Mouse (Mus musculus) stomach, embryonic 16.5 days (tissue): ENCODE measurements around the gene Tmem269. TPM values are rescaled to one million over a fixed set of nuclear protein-coding genes. Genes with fewer than 3 reads are reported as not detected.

Experiments
- ATAC-seq: fragments of 200-750 bp; cut with Nextera tagmentation; 2 replicates; pipeline ENCODE4 v1.8.0; 2017; ENCODE audit warnings: moderate number of reproducible peaks, moderate TSS enrichment; ENCODE audit not compliant: insufficient read depth, low FRiP score
- H3K27ac ChIP-seq: fragments of 300-500 bp; sonication (generic); 2 replicates; pipeline ENCODE4 v1.5.1; 2014; ENCODE audit warnings: low read length
- H3K27me3 ChIP-seq: fragments of 300-500 bp; sonication (generic); 2 replicates; pipeline ENCODE4 v1.6.1; 2014; ENCODE audit warnings: low read length, control low read depth, mixed read lengths; ENCODE audit not compliant: control insufficient read depth, insufficient read depth
- H3K36me3 ChIP-seq: fragments of 300-500 bp; sonication (generic); 2 replicates; pipeline ENCODE4 v1.6.1; 2014; ENCODE audit warnings: low read length; ENCODE audit not compliant: control insufficient read depth, insufficient read depth
- H3K4me1 ChIP-seq: fragments of 300-500 bp; sonication (generic); 2 replicates; pipeline ENCODE4 v1.6.1; 2014; ENCODE audit warnings: low read length, control low read depth, mixed read lengths; ENCODE audit not compliant: control insufficient read depth, insufficient read depth
- H3K4me2 ChIP-seq: fragments of 300-500 bp; sonication (generic); 2 replicates; pipeline ENCODE4 v1.6.1; 2014; ENCODE audit warnings: low read depth, low read length, mixed read lengths
- H3K4me3 ChIP-seq: fragments of 300-500 bp; sonication (generic); replicated peaks from 2 replicates; pipeline ENCODE4 v1.5.1; 2014; ENCODE audit warnings: mild to moderate bottlenecking, low read length
- H3K9ac ChIP-seq: fragments of 300-500 bp; sonication (generic); 2 replicates; pipeline ENCODE4 v1.6.1; 2014; ENCODE audit warnings: low read length
- H3K9me3 ChIP-seq: fragments of 300-500 bp; sonication (generic); replicated peaks from 2 replicates; pipeline ENCODE4 v1.6.1; 2016; ENCODE audit warnings: low read length, control low read depth; ENCODE audit not compliant: control insufficient read depth
- WGBS: fragments of 180-500 bp; shearing (Covaris S2); extraction: QIAGEN DNeasy Blood & Tissue Kit; methylation state at CpG from one replicate; pipeline ENCODE4 v1.1.7; 2014; 5-methylcytosine and 5-hydroxymethylcytosine counted together
- polyA plus RNA-seq: library from polyadenylated mRNA; unstranded; fragments of >200 nt; fragmentation: Nextera tagmentation; extraction: Ambion mirVana; gene quantifications from 2 replicates; pipeline ENCODE4 v1.2.1, GENCODE M21; 2015

Gene Tmem269
- polyA plus RNA-seq, 1 experiment from 2014 or later = 0.10 TPM

DNA sequence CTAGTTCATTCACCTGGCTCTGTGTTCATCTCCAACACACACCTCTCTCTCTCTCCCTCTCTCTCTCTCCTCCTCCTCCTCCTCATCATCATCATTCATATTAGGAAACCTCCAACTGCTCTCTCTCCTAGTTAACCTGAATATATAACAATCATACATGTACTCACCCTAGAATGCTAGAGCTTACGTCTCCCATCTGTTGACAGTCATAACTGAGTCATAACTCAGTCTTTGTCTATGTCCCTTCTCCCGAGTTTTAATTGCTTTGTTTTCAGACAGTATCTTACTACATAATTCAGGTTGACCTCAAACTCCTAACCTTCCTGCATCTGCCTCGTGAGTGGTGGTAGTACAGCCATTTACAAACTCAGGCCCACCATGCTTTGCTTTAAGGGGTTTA, 26.7 kb downstream of the Tmem269 start:
- Histone ChIP-seq H3K9ac (no peak overlapping the region), H3K27me3 (no peaks in the 10 kb centered on the region), H3K4me3 (no peak overlapping the region), H3K36me3 (no peaks in the 10 kb centered on the region), H3K9me3 (no peaks in the 10 kb centered on the region), H3K4me1 (peaks cover 3% of the 10 kb centered on the region), H3K4me2 (no peak overlapping the region), H3K27ac (no peak overlapping the region)
- 53% methylated on average over 3 of the region's 3 CpGs for WGBS
- no peak for ATAC-seq

- ATAC-seq = no peak
- Histone ChIP-seq H3K27ac (no peak overlapping the region), H3K36me3 (no peaks in the 10 kb centered on the region), H3K4me2 (no peak overlapping the region), H3K9ac (no peak overlapping the region), H3K27me3 (no peaks in the 10 kb centered on the region), H3K9me3 (no peaks in the 10 kb centered on the region), H3K4me1 (no peaks in the 10 kb centered on the region), H3K4me3 (no peak overlapping the region)
- WGBS = 80% methylated on average over 8 of the region's 8 CpGs
Observed at GRCm38 (mm10) chr4:119190618-119191017, 27.4 kb downstream of the Tmem269 start.

- Histone ChIP-seq H3K4me3 (no peak within 1 kb of the TSS), H3K4me2 (no peak within 1 kb of the TSS), H3K4me1 (no peaks in the 10 kb centered on the region), H3K9me3 (no peaks in the 10 kb centered on the region), H3K27ac (no peak within 1 kb of the TSS), H3K9ac (no peak within 1 kb of the TSS; the same call in 1 of the 2 replicates), H3K27me3 (no peaks in the 10 kb centered on the region), H3K36me3 (no peaks in the 10 kb centered on the region)
- no peak for ATAC-seq
- 65% methylated on average over 6 of the region's 6 CpGs for WGBS
Observed at GRCm38 (mm10) chr4:119189864-119190263, 28.2 kb downstream of the Tmem269 start, which contains the start of gene Ermap. Ermap (minus strand) TSS chr4:119190011.

- no peak for ATAC-seq
- no peaks in the 10 kb centered on the region for H3K36me3 ChIP-seq
- no peak overlapping the region for H3K4me2 ChIP-seq
- no peak overlapping the region for H3K27ac ChIP-seq
- H3K27me3 ChIP-seq = no peaks in the 10 kb centered on the region
- no peaks in the 10 kb centered on the region for H3K9me3 ChIP-seq
- H3K9ac ChIP-seq = no peak overlapping the region; the same call in 1 of the 2 replicates
- no peaks in the 10 kb centered on the region for H3K4me1 ChIP-seq
- WGBS = 66% methylated on average over 6 of the region's 6 CpGs
- H3K4me3 ChIP-seq = no peak overlapping the region
Observed at GRCm38 (mm10) chr4:119189392-119189791, 28.6 kb downstream of the Tmem269 start.

DNA sequence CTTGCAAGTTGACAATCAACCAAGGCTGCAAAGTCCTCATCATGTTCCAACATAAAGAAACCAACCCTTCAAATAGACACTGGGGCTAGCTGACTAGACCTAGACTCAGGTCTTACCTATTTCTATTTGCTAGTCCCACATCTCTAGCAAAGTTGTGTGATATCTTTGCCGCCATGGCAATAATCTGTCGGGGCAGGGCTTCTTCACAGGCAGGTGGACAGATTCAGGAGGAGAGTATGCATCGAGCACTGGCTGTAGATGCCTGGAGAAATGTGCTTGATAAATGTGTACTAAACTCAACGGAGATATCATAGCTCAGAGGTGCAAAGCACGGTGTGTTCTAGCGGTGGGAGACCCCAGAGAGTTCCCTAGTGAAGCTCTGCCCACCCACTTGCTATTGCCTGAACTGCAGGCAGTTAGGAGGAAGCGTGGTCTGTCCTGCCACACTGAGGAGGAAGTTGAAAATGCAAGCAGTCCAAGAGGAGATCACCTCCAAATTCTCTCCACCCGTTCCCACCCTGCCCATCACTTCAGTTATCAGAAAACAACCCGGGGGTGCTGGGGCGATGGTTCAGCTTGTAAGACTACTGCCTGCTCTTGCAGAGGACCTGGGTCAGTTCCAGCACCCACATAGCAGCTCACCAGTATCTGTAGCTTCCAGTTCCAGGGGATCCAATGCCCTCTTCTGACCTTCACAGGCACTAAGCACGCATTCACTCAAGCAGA, 29.8 kb downstream of the Tmem269 start:
- WGBS = 36% methylated on average over 11 of the region's 11 CpGs
- no peaks in the 10 kb centered on the region for H3K9me3 ChIP-seq
- no peak overlapping the region for H3K27ac ChIP-seq
- H3K4me3 ChIP-seq = no peak overlapping the region
- no peak overlapping the region for H3K9ac ChIP-seq
- H3K27me3 ChIP-seq = no peaks in the 10 kb centered on the region
- no peak for ATAC-seq
- no peaks in the 10 kb centered on the region for H3K4me1 ChIP-seq
- no peaks in the 10 kb centered on the region for H3K36me3 ChIP-seq
- no peak overlapping the region for H3K4me2 ChIP-seq

DNA sequence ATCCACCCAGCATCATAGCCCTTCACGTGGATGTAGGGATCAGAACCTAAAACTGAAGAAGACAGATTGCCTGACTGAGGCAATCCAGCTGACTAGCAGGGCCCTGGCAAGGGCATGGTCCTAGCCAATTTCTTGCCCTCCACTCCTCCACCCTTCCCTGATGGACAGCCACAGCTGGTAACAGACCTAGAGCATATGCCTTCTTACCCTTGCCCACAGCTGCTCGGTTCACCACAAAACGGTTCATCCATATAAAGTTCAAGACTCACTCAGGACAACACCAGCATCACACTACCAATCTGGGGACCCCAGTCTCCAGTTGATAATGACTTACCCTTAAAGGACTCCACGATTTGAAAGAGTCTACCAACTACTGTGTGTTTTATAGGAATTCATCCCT, 32.2 kb downstream of the Tmem269 start:
- no peak for ATAC-seq
- H3K4me1 ChIP-seq = no peaks in the 10 kb centered on the region
- no peak overlapping the region for H3K4me2 ChIP-seq
- no peak overlapping the region for H3K27ac ChIP-seq
- 79% methylated on average over 4 of the region's 4 CpGs for whole genome bisulfite sequencing
- no peaks in the 10 kb centered on the region for H3K27me3 ChIP-seq
- H3K4me3 ChIP-seq = no peak overlapping the region
- H3K9ac ChIP-seq = no peak overlapping the region
- H3K36me3 ChIP-seq = no peaks in the 10 kb centered on the region
- H3K9me3 ChIP-seq = no peaks in the 10 kb centered on the region

DNA sequence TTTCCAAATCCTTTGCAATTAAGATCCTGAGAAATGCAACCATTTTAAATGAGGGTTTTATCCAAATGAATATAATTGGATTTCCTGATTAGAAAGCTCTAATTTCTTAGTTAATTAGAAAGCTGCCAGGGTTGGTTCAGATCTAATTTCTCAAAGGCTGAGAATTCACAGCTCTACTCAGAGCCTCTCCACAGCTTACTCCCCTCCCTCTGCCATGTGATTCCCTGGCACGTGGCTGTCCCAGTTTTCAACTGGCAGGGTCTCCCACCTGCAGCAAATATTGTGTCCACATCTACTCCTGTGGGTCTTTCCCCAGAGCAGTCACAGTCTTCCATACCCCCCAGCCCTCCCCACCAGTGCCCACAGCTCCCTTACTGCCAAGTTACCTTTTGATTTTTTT, 34.5 kb downstream of the Tmem269 start:
- H3K4me3 ChIP-seq = no peak overlapping the region
- no peak overlapping the region for H3K27ac ChIP-seq
- H3K27me3 ChIP-seq = no peaks in the 10 kb centered on the region
- no peaks in the 10 kb centered on the region for H3K9me3 ChIP-seq
- H3K9ac ChIP-seq = no peak overlapping the region
- no peak for ATAC-seq
- WGBS = 48% methylated on average over 1 of the region's 1 CpGs
- no peak overlapping the region for H3K4me2 ChIP-seq
- no peaks in the 10 kb centered on the region for H3K36me3 ChIP-seq
- H3K4me1 ChIP-seq = no peaks in the 10 kb centered on the region

DNA sequence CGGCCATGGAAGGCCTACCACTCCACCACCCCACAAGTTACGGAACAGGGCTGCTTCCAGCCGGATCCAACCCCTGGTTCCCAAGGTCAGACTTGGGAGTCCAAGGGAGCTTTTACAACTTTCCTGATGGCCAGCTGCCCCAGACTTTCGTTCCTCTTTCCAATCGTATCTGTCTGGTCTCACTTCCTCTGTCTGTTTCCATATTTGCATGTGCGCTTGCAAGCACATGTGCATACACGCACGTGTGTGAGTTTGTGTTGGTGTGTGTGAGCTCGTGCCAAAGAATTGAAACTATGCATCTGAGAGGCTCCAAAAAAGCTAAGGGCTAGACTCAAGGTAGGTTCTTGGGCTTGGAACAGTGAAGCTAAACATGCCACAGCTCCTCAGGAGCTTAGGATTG, 36.6 kb downstream of the Tmem269 start:
- H3K9me3 ChIP-seq = no peaks in the 10 kb centered on the region
- H3K4me2 ChIP-seq = no peak overlapping the region
- ATAC-seq = no peak
- H3K9ac ChIP-seq = no peak overlapping the region
- no peaks in the 10 kb centered on the region for H3K36me3 ChIP-seq
- H3K4me3 ChIP-seq = no peak overlapping the region
- H3K4me1 ChIP-seq = no peaks in the 10 kb centered on the region
- H3K27me3 ChIP-seq = no peaks in the 10 kb centered on the region
- WGBS = 79% methylated on average over 9 of the region's 9 CpGs
- no peak overlapping the region for H3K27ac ChIP-seq

DNA sequence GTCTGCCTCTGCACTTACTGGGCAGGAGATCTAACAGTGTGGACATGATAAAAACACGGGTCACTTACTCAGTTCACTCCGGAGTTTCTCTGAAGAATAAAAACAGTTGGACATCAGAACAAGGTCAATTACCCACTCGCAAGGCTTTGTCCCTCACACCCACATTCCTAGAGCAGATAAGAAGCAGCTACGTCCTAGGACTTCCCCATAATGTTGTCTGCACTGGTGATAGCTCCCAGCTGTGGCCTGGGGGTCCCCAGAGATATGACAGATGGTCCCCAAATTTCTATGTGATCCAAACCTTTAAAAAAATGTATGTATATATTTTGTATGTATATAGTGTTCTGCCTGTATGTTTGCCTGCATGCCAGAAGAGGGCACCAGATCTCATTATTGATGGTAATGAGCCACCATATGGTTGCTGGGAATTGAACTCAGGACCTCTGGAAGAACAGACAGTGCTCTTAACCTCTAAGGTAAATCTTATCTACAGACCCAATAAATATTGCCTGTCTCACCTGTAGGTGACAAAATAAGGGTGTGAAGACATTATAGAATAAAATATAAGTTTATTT, 37.8 kb downstream of the Tmem269 start:
- Histone ChIP-seq H3K9me3 (no peaks in the 10 kb centered on the region), H3K27me3 (no peaks in the 10 kb centered on the region), H3K27ac (no peak overlapping the region), H3K9ac (no peak overlapping the region), H3K36me3 (no peaks in the 10 kb centered on the region), H3K4me1 (no peaks in the 10 kb centered on the region), H3K4me3 (no peak overlapping the region), H3K4me2 (no peak overlapping the region)
- WGBS = 49% methylated on average over 4 of the region's 4 CpGs
- no peak for ATAC-seq
